Mouse (Mus musculus) MEL (cell line): ENCODE measurements around the gene Foxr1. TPM values are rescaled to one million over a fixed set of nuclear protein-coding genes. Genes with fewer than 3 reads are reported as not detected.

Experiments
- DNase-seq: peaks from one replicate; pipeline ENCODE4 v3.0.0; 2011; ENCODE audit warnings: low read depth, low spot score
- H3K27ac ChIP-seq: 2 replicates; pipeline ENCODE4 v1.5.1; 2012; ENCODE audit warnings: low read depth, mild to moderate bottlenecking, control low read depth, low read length, moderate library complexity; ENCODE audit not compliant: control insufficient read depth
- H3K27me3 ChIP-seq, 2 experiments: fragments of 150-350 bp in 1 of 2; sonication (generic) in 1 of 2; 2 replicates each; pipeline ENCODE4 v1.6.1; 2012; ENCODE audit warnings: low read length in 2 of 2, mild to moderate bottlenecking in 2 of 2, improper control_type of control experiment in 1 of 2, moderate library complexity in 1 of 2; ENCODE audit not compliant: insufficient read depth in 2 of 2, control insufficient read depth in 1 of 2
- H3K36me3 ChIP-seq, 2 experiments: 2 replicates each; pipeline ENCODE4 v1.6.1; 2012 to 2014; ENCODE audit warnings: low read length in 2 of 2, improper control_type of control experiment in 1 of 2, inconsistent platforms in 1 of 2, mild to moderate bottlenecking in 1 of 2; ENCODE audit not compliant: insufficient read depth in 2 of 2, control insufficient read depth in 1 of 2
- H3K4me1 ChIP-seq, 2 experiments: fragments of 150-350 bp in 1 of 2; sonication (generic) in 1 of 2; 2 replicates each; pipeline ENCODE4 v1.6.1; 2012; ENCODE audit warnings: low read length in 2 of 2, improper control_type of control experiment in 1 of 2, mild to moderate bottlenecking in 1 of 2; ENCODE audit not compliant: insufficient read depth in 2 of 2, control insufficient read depth in 1 of 2
- H3K4me3 ChIP-seq, 2 experiments: fragments of 150-350 bp in 1 of 2; sonication (generic) in 1 of 2; 2 replicates each; pipeline ENCODE4 v1.5.1; 2012; ENCODE audit warnings: low read depth in 2 of 2, low read length in 2 of 2, mild to moderate bottlenecking in 2 of 2, moderate library complexity in 2 of 2, control low read depth in 1 of 2, improper control_type of control experiment in 1 of 2; ENCODE audit not compliant: control insufficient read depth in 1 of 2, insufficient read depth in 1 of 2
- H3K79me2 ChIP-seq: 2 replicates; pipeline ENCODE4 v1.6.1; 2012; ENCODE audit warnings: mild to moderate bottlenecking, low read length, moderate library complexity; ENCODE audit not compliant: control insufficient read depth, poor library complexity, insufficient read depth
- H3K9ac ChIP-seq: 2 replicates; pipeline ENCODE4 v1.6.1; 2012; ENCODE audit warnings: low read depth, mild to moderate bottlenecking, control low read depth, low read length, moderate library complexity; ENCODE audit not compliant: control insufficient read depth, poor library complexity, severe bottlenecking
- H3K9me3 ChIP-seq: fragments of 150-350 bp; sonication (generic); replicated peaks from 2 replicates; pipeline ENCODE4 v1.6.1; 2012; ENCODE audit warnings: mild to moderate bottlenecking, low read length, improper control_type of control experiment, moderate library complexity; ENCODE audit not compliant: insufficient read depth
- BHLHE40 ChIP-seq: IDR thresholded peaks from 2 replicates; pipeline ENCODE4 v1.6.1; 2012; ENCODE audit warnings: low read depth, mild to moderate bottlenecking, inconsistent platforms, low read length, improper control_type of control experiment, borderline replicate concordance
- CTCF ChIP-seq, 3 experiments: IDR thresholded peaks in 2 of 3; conservative IDR thresholded peaks in 1 of 3; 2 replicates each; pipeline ENCODE4 v1.5.1; 2011 to 2012; ENCODE audit warnings: low read length in 3 of 3, low read depth in 2 of 3, mild to moderate bottlenecking in 2 of 3, improper control_type of control experiment in 1 of 3, inconsistent platforms in 1 of 3, mixed read lengths in 1 of 3, moderate library complexity in 1 of 3; ENCODE audit not compliant: control insufficient read depth in 1 of 3, insufficient read depth in 1 of 3, poor library complexity in 1 of 3, severe bottlenecking in 1 of 3
- E2F4 ChIP-seq: IDR thresholded peaks from 2 replicates; pipeline ENCODE4 v1.6.1; 2011; ENCODE audit warnings: low read depth, low read length, improper control_type of control experiment, borderline replicate concordance
- ELF1 ChIP-seq: IDR thresholded peaks from 2 replicates; pipeline ENCODE4 v1.6.1; 2014; ENCODE audit warnings: low read depth, mild to moderate bottlenecking, inconsistent platforms, low read length, improper control_type of control experiment, moderate library complexity
- EP300 ChIP-seq, 2 experiments: IDR thresholded peaks; 2 replicates each; pipeline ENCODE4 v1.6.1; 2011; ENCODE audit warnings: improper control_type of control experiment in 2 of 2, low read length in 2 of 2, low read depth in 1 of 2, mild to moderate bottlenecking in 1 of 2
- GABPA ChIP-seq: IDR thresholded peaks from 2 replicates; pipeline ENCODE4 v1.6.1; 2012; ENCODE audit warnings: low read depth, mild to moderate bottlenecking, inconsistent platforms, low read length, improper control_type of control experiment, moderate library complexity
- GATA1 ChIP-seq: IDR thresholded peaks from 2 replicates; pipeline ENCODE4 v1.6.1; 2011; ENCODE audit warnings: low read depth, low read length, improper control_type of control experiment
- HCFC1 ChIP-seq: IDR thresholded peaks from 2 replicates; pipeline ENCODE4 v1.6.1; 2012; ENCODE audit warnings: low read depth, mild to moderate bottlenecking, inconsistent platforms, low read length, improper control_type of control experiment, moderate library complexity
- MAFK ChIP-seq: IDR thresholded peaks from 2 replicates; pipeline ENCODE4 v1.6.1; 2011; ENCODE audit warnings: low read depth, mild to moderate bottlenecking, low read length, improper control_type of control experiment, borderline replicate concordance
- MAX ChIP-seq: IDR thresholded peaks from 2 replicates; pipeline ENCODE4 v1.6.1; 2011; ENCODE audit warnings: low read length, improper control_type of control experiment
- MXI1 ChIP-seq: IDR thresholded peaks from 2 replicates; pipeline ENCODE4 v1.6.1; 2011; ENCODE audit warnings: mild to moderate bottlenecking, low read depth, low read length, improper control_type of control experiment
- MYC ChIP-seq: IDR thresholded peaks from 2 replicates; pipeline ENCODE4 v1.6.1; 2011; ENCODE audit warnings: low read depth, mild to moderate bottlenecking, low read length, improper control_type of control experiment, moderate library complexity
- NELFE ChIP-seq: IDR thresholded peaks from 2 replicates; pipeline ENCODE4 v1.6.1; 2011; ENCODE audit warnings: low read depth, low read length, improper control_type of control experiment
- POLR2AphosphoS5 ChIP-seq: IDR thresholded peaks from 2 replicates; pipeline ENCODE4 v1.6.1; 2012; ENCODE audit warnings: low read depth, borderline replicate concordance, mild to moderate bottlenecking, inconsistent platforms, low read length, moderate library complexity, mixed read lengths
- RAD21 ChIP-seq: IDR thresholded peaks from 2 replicates; pipeline ENCODE4 v1.6.1; 2011; ENCODE audit warnings: mild to moderate bottlenecking, low read depth, low read length, improper control_type of control experiment
- SIN3A ChIP-seq: IDR thresholded peaks from 2 replicates; pipeline ENCODE4 v1.6.1; 2012; ENCODE audit warnings: low read length, improper control_type of control experiment, inconsistent platforms
- SMC3 ChIP-seq: IDR thresholded peaks from 2 replicates; pipeline ENCODE4 v1.6.1; 2011; ENCODE audit warnings: low read depth, low read length, improper control_type of control experiment
- TBP ChIP-seq: IDR thresholded peaks from 2 replicates; pipeline ENCODE4 v1.8.0; 2011; ENCODE audit warnings: low read depth, low read length, improper control_type of control experiment
- UBTF ChIP-seq: IDR thresholded peaks from 2 replicates; pipeline ENCODE4 v1.6.1; 2012; ENCODE audit warnings: low read depth, mild to moderate bottlenecking, inconsistent platforms, low read length, improper control_type of control experiment, moderate library complexity, borderline replicate concordance; ENCODE audit not compliant: insufficient read depth
- USF1 ChIP-seq: IDR thresholded peaks from 2 replicates; pipeline ENCODE4 v1.6.1; 2014; ENCODE audit warnings: low read depth, mild to moderate bottlenecking, inconsistent platforms, low read length, improper control_type of control experiment, moderate library complexity
- ZNF384 ChIP-seq: IDR thresholded peaks from 2 replicates; pipeline ENCODE4 v1.6.1; 2012; ENCODE audit warnings: low read depth, mild to moderate bottlenecking, inconsistent platforms, low read length, improper control_type of control experiment
- polyA plus RNA-seq, 2 experiments: library from polyadenylated mRNA; stranded (reverse) in 1 of 2; unstranded in 1 of 2; fragments of >175 nt in 1 of 2; fragments of >200 nt in 1 of 2; gene quantifications; 2 replicates each; pipeline versions ENCODE4 v1.2.1 to v1.2.4; 2012; ENCODE audit warnings: low replicate concordance in 2 of 2, low read depth in 1 of 2; ENCODE audit not compliant: insufficient read length in 2 of 2, insufficient read depth in 1 of 2, missing spikeins in 1 of 2
- total RNA-seq: library from RNA; depleted of rRNA; stranded (reverse); fragments of 300-350 nt; gene quantifications from 2 replicates; pipeline ENCODE4 v1.2.3, GENCODE M21; 2012

The Foxr1 gene
- total and polyA plus RNA-seq, 3 experiments: 0.07 to 0.08 TPM; not detected in 1

- H3K27me3 ChIP-seq: no peaks in the 10 kb centered on the region
- peak overlapping the region; percentile 28; the same call in 1 of the 2 replicates for H3K27ac ChIP-seq
- H3K9ac ChIP-seq: peak overlapping the region; percentile 72
- TF ChIP-seq GABPA (no peak), POLR2AphosphoS5 (no peak), MXI1 (no peak; the same call in 1 of the 2 replicates), HCFC1 (peak; percentile 7; the same call in 1 of the 2 replicates), MAX (no peak), ELF1 (no peak), ZNF384 (no peak), USF1 (no peak), BHLHE40 (no peak), CTCF (IDR thresholded peaks at IDR 0.05 in 2 of 3, conservative IDR thresholded peaks at IDR 0.05 in 1 of 3; ENCODE audit: control insufficient read depth in 1 of 3, insufficient read depth in 1 of 3, low read depth in 2 of 3, low read length in 3 of 3, poor library complexity in 1 of 3, severe bottlenecking in 1 of 3) (0 out of 6 replicates have a peak, but pooled peaks of 2 of the 3 experiments have one; percentile 4 to 8), GATA1 (no peak), TBP (no peak), SIN3A (peak; percentile 55), UBTF (0 out of 2 replicates have a peak, but pooled peaks have one; percentile 17), MAFK (no peak), EP300 (IDR thresholded peaks at IDR 0.05; ENCODE audit: low read depth in 1 of 2, low read length in 2 of 2) (no peak), SMC3 (no peak), MYC (no peak), E2F4 (no peak), RAD21 (no peak), NELFE (no peak; the same call in 1 of the 2 replicates)
- H3K4me3 ChIP-seq: peak overlapping the region; percentile 66 to 88
- H3K4me1 ChIP-seq: peaks cover 2 to 3% of the 10 kb centered on the region in 2 experiments; a peak in 1 of 4 replicates
- DNase-seq: peak; percentile 62
- H3K36me3 ChIP-seq: no peaks in the 10 kb centered on the region
- peaks cover 4% of the 10 kb centered on the region; the same call in 1 of the 2 replicates for H3K79me2 ChIP-seq
- H3K9me3 ChIP-seq: no peaks in the 10 kb centered on the region
Measured at GRCm38 (mm10) chr9:44478959-44479605, 38.1 kb upstream of the Foxr1 start.
